In genomic region chr13:99091562-99092278, GRCm38 (mm10) we compare ENCODE assay signal across 11 mouse cellular contexts.
DNase-seq lines count a peak whose midpoint lies in the region; ATAC-seq and TF ChIP-seq lines count a peak whose summit lies in the region.
"Had no signal": no experiment of that assay in that cellular context is flagged by ENCODE, and none has a peak within 500 bp of the region (broad histone marks: within the 10 kb centered on the region; RNA-seq: fewer than 3 reads in every experiment).

No protein-coding gene starts in this region.

- H3K4me1 ChIP-seq in heart, adult 2 months (ENCODE audit: control insufficient read depth, insufficient read depth, low read length) = peaks cover 5% of the 10 kb centered on the region
- peaks cover 10% of the 10 kb centered on the region; the same call in 1 of the 2 replicates for H3K4me1 ChIP-seq in lung, embryonic 15.5 days
- H3K4me1 ChIP-seq in kidney, adult 2 months (ENCODE audit: control insufficient read depth, insufficient read depth, low read length) = peaks cover 12% of the 10 kb centered on the region; the same call in 1 of the 2 replicates
- H3K4me1 ChIP-seq in liver, embryonic 16.5 days (ENCODE audit: control insufficient read depth, low read depth, low read length) = peaks cover 5% of the 10 kb centered on the region

- TF ChIP-seq CTCF in heart, adult 2 months (IDR thresholded peaks at IDR 0.05) = no peak
- TF ChIP-seq CTCF in kidney, adult 2 months (conservative IDR thresholded peaks at IDR 0.05; ENCODE audit: insufficient read depth, insufficient read length, low read depth, low read length) = no peak

- no peak overlapping the region for H3K4me3 ChIP-seq in heart, adult 2 months
- H3K4me3 ChIP-seq in lung, embryonic 15.5 days = no peak overlapping the region
- H3K4me3 ChIP-seq in kidney, adult 2 months (ENCODE audit: insufficient read depth, low read depth, low read length) = no peak overlapping the region
- H3K4me3 ChIP-seq in liver, embryonic 16.5 days (ENCODE audit: low read depth, low read length) = no peak overlapping the region
- H3K4me3 ChIP-seq: midbrain, embryonic 13.5 days had no signal

- no peak for DNase-seq in heart, adult 2 months
- no peak for DNase-seq in heart, postnatal 4 days
- no peak for DNase-seq in lung, adult 18-20 months
- peak; percentile 70 for DNase-seq in kidney, adult 2 months
- DNase-seq in urinary bladder, postnatal 25 days (ENCODE audit: low spot score) = no peak
- DNase-seq in retina, postnatal 1 day = no peak
- DNase-seq: cerebellum, adult 18-20 months had no signal

- no peaks in the 10 kb centered on the region for H3K36me3 ChIP-seq in heart, adult 2 months (ENCODE audit: control insufficient read depth, insufficient read depth, low read length)
- no peaks in the 10 kb centered on the region for H3K36me3 ChIP-seq in lung, embryonic 15.5 days
- no peaks in the 10 kb centered on the region for H3K36me3 ChIP-seq in kidney, adult 2 months (ENCODE audit: control insufficient read depth, insufficient read depth, low read length)
- H3K36me3 ChIP-seq in liver, embryonic 16.5 days (ENCODE audit: control insufficient read depth, insufficient read depth) = no peaks in the 10 kb centered on the region
- H3K36me3 ChIP-seq: midbrain, embryonic 13.5 days had no signal

- H3K4me2 ChIP-seq in lung, embryonic 15.5 days = no peak overlapping the region
- H3K4me2 ChIP-seq in liver, embryonic 16.5 days (ENCODE audit: low read depth, low read length) = 0 out of 2 replicates have a peak overlapping the region, but pooled peaks have one; percentile 34
- H3K4me2 ChIP-seq: midbrain, embryonic 13.5 days had no signal

- intact Hi-C loops in heart, adult 2 months (cut with DNase I) = loop anchor here (2.0 kb wide), 1 partner anchor 29 kb away; no protein-coding TSS in a partner anchor

- H3K27me3 ChIP-seq in heart, adult 2 months (ENCODE audit: control insufficient read depth, insufficient read depth, low read length) = no peaks in the 10 kb centered on the region
- H3K27me3 ChIP-seq in lung, embryonic 15.5 days = no peaks in the 10 kb centered on the region
- no peaks in the 10 kb centered on the region for H3K27me3 ChIP-seq in kidney, adult 2 months (replicated peaks; ENCODE audit: control insufficient read depth, insufficient read depth, low read length)
- H3K27me3 ChIP-seq in liver, embryonic 16.5 days (ENCODE audit: control insufficient read depth, insufficient read depth, low read depth, low read length) = no peaks in the 10 kb centered on the region
- H3K27me3 ChIP-seq: midbrain, embryonic 13.5 days; Patski had no signal

- H3K9ac ChIP-seq in heart, adult 2 months (ENCODE audit: low read depth, low read length) = no peak overlapping the region
- no peak overlapping the region for H3K9ac ChIP-seq in lung, embryonic 15.5 days
- no peak overlapping the region for H3K9ac ChIP-seq in liver, embryonic 16.5 days (ENCODE audit: low read depth, low read length)
- H3K9ac ChIP-seq: midbrain, embryonic 13.5 days had no signal

- peak overlapping the region; percentile 47 for H3K27ac ChIP-seq in heart, adult 2 months
- H3K27ac ChIP-seq in lung, embryonic 15.5 days = no peak overlapping the region
- peak overlapping the region; percentile 81 for H3K27ac ChIP-seq in kidney, adult 2 months (ENCODE audit: insufficient read depth, low read depth, low read length)
- H3K27ac ChIP-seq in liver, embryonic 16.5 days (ENCODE audit: low read length) = no peak overlapping the region; the same call in 1 of the 2 replicates
- H3K27ac ChIP-seq: midbrain, embryonic 13.5 days had no signal

- TF ChIP-seq EP300 in heart, adult 2 months (IDR thresholded peaks at IDR 0.05; ENCODE audit: insufficient read depth, low read depth, low read length) = no peak

- no peaks in the 10 kb centered on the region for H3K9me3 ChIP-seq in lung, embryonic 15.5 days
- no peaks in the 10 kb centered on the region for H3K9me3 ChIP-seq in liver, embryonic 16.5 days (replicated peaks; ENCODE audit: control insufficient read depth, low read length)
- H3K9me3 ChIP-seq: midbrain, embryonic 13.5 days had no signal

- whole genome bisulfite sequencing in heart, adult 2 months = 75% methylated on average over 7 of the region's 7 CpGs
- WGBS in lung, embryonic 15.5 days = 52% methylated on average over 7 of the region's 7 CpGs
- WGBS in kidney, adult 2 months = 50% methylated on average over 7 of the region's 7 CpGs
- WGBS in liver, embryonic 16.5 days (ENCODE audit: insufficient replicate concordance) = 54% methylated on average over 7 of the region's 7 CpGs

- no peak for TF ChIP-seq POLR2A in heart, adult 2 months (IDR thresholded peaks at IDR 0.05; ENCODE audit: insufficient read depth, low read depth, low read length)
- no peak for TF ChIP-seq POLR2A in kidney, adult 2 months (IDR thresholded peaks at IDR 0.05; ENCODE audit: low read depth, low read length)

- H3K79me2 ChIP-seq in heart, adult 2 months (replicated peaks; ENCODE audit: control insufficient read depth, insufficient read depth, low read length) = no peaks in the 10 kb centered on the region

- peak; percentile 53; the same call in 1 of the 2 replicates for ATAC-seq in lung, embryonic 15.5 days (ENCODE audit: borderline replicate concordance, extremely low read depth, low FRiP score, low TSS enrichment)
- peak; percentile 22; the same call in 1 of the 2 replicates for ATAC-seq in liver, embryonic 16.5 days (ENCODE audit: low read depth)
- ATAC-seq: midbrain, embryonic 13.5 days had no signal

Comparison
In these comparisons a context has a peak if more than half of its experiments do, and no peak if none do; other contexts are left out.
1. H3K27ac ChIP-seq: peak in heart, adult 2 months (single experiment) and kidney, adult 2 months (single experiment); none in lung, embryonic 15.5 days (single experiment) and liver, embryonic 16.5 days (single experiment).